Mouse (Mus musculus) forebrain, embryonic 14.5 days (tissue): Measurements from ENCODE around the gene Prrg3. TPM values are rescaled to one million over a fixed set of nuclear protein-coding genes. Genes with fewer than 3 reads are reported as not detected.
A peak's percentile ranks its signal among the peaks of the same experiment; 100 is the strongest.
"Not testable (repeated sequence)": the region's sequence is repeated elsewhere in the genome, so short reads cannot be mapped to it uniquely, and the experiment has no call there.

Source experiments
- ATAC-seq: fragments of 200-750 bp; cut with Nextera tagmentation; 2 replicates; pipeline ENCODE4 v1.8.0; 2017; ENCODE audit warnings: mild to moderate bottlenecking, moderate library complexity
- DNase-seq: peaks from one replicate; pipeline ENCODE4 v3.0.0-alpha.2; 2015; ENCODE audit warnings: low spot score
- H3K27ac ChIP-seq: fragments of 300-500 bp; sonication (generic); 2 replicates; pipeline ENCODE4 v1.5.1; 2014; ENCODE audit warnings: low read depth, mild to moderate bottlenecking, control low read depth, low read length, moderate library complexity
- H3K27me3 ChIP-seq: fragments of 300-500 bp; sonication (generic); replicated peaks from 2 replicates; pipeline ENCODE4 v1.6.1; 2014; ENCODE audit warnings: low read length, control low read depth, mixed read lengths; ENCODE audit not compliant: control insufficient read depth, insufficient read depth
- H3K36me3 ChIP-seq: fragments of 300-500 bp; sonication (generic); 2 replicates; pipeline ENCODE4 v1.6.1; 2014; ENCODE audit warnings: low read length, control low read depth; ENCODE audit not compliant: control insufficient read depth, insufficient read depth
- H3K4me1 ChIP-seq: fragments of 300-500 bp; sonication (generic); 2 replicates; pipeline ENCODE4 v1.6.1; 2014; ENCODE audit warnings: antibody characterized with exemption, low read length, control low read depth; ENCODE audit not compliant: control insufficient read depth, insufficient read depth
- H3K4me2 ChIP-seq: fragments of 300-500 bp; sonication (generic); 2 replicates; pipeline ENCODE4 v1.6.1; 2014; ENCODE audit warnings: mild to moderate bottlenecking, control low read depth, low read length
- H3K4me3 ChIP-seq: fragments of 300-500 bp; sonication (generic); 2 replicates; pipeline ENCODE4 v1.5.1; 2014; ENCODE audit warnings: low read depth, low read length, control low read depth
- H3K9ac ChIP-seq: fragments of 300-500 bp; sonication (generic); 2 replicates; pipeline ENCODE4 v1.6.1; 2014; ENCODE audit warnings: mild to moderate bottlenecking, low read length, control low read depth, moderate library complexity
- H3K9me3 ChIP-seq: fragments of 300-500 bp; sonication (generic); replicated peaks from 2 replicates; pipeline ENCODE4 v1.6.1; 2016; ENCODE audit warnings: low read length, control low read depth, mixed read lengths; ENCODE audit not compliant: control insufficient read depth
- WGBS: fragments of 180-500 bp; shearing (Covaris S2); extraction: QIAGEN DNeasy Blood & Tissue Kit; methylation state at CpG from one replicate; pipeline ENCODE4 v1.1.7; 2014; 5-methylcytosine and 5-hydroxymethylcytosine counted together
- polyA plus RNA-seq: library from polyadenylated mRNA; unstranded; fragments of >200 nt; fragmentation: Nextera tagmentation; extraction: Ambion mirVana; gene quantifications from 2 replicates; pipeline ENCODE4 v1.2.1, GENCODE M21; 2014

Prrg3 gene
- polyA plus RNA-seq, 1 experiment from 2014 or later, result 4.9 TPM

DNA sequence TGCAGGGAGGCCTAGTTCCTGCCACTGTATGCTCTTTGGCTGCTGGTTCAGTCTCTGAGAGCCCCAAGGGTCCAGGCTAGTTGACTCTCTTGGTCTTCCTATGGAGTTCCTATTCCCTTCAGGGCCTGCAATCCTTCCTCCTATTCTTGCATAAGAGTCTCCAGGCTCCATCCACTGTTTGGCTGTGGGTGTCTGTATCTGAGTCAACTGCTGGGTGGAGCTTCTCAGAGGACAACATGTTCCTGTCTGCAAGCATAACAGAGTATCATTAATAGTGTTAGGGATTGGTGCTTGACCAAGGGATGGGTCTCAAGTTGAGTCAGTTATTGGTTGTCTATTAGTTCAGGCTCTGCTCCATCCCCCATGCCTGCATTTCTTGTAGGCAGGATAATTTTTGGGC is 15.3 kb downstream of the Prrg3 start:
- not testable (repeated sequence) for H3K27me3 ChIP-seq, H3K9me3 ChIP-seq, H3K9ac ChIP-seq, DNase-seq, H3K4me3 ChIP-seq, ATAC-seq, H3K4me2 ChIP-seq, H3K27ac ChIP-seq, H3K4me1 ChIP-seq, H3K36me3 ChIP-seq

DNA sequence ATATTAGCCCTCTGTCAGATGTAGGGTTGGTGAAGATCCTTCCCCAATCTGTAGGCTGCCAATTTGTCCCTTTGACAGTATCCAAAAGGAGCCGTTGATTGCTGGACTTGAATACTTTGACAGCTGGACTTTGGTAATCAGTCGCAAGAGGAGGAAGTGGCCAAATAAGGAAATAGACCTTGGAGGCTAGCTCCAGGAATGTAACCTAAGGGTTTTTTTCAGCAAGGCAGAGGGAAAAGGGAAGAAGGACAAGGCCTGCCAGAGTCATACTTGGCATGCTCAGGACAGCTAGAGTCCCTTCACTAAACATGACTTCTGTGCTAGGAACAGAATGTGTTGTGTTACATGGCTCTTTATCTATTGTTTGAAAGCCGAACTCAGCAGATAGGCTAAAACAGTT is 18.0 kb downstream of the Prrg3 start:
- no peak for ATAC-seq
- WGBS, result 85% methylated on average over 3 of the region's 3 CpGs

GRCm38 (mm10) chrX:71981322-71981721 is 18.9 kb downstream of the Prrg3 start:
- DNase-seq (no peak), ATAC-seq (no peak)
- no peaks in the 10 kb centered on the region for H3K27me3 ChIP-seq
- H3K9ac ChIP-seq, result no peak overlapping the region
- no peaks in the 10 kb centered on the region for H3K4me1 ChIP-seq
- 78% methylated on average over 2 of the region's 2 CpGs for WGBS
- no peak overlapping the region for H3K27ac ChIP-seq
- H3K4me2 ChIP-seq, result no peak overlapping the region
- H3K4me3 ChIP-seq, result no peak overlapping the region
- H3K9me3 ChIP-seq, result no peaks in the 10 kb centered on the region
- no peaks in the 10 kb centered on the region for H3K36me3 ChIP-seq

More for the DNA sequence above, 18.0 kb downstream of the Prrg3 start:
- no peak for DNase-seq
- Histone ChIP-seq H3K36me3 (no peaks in the 10 kb centered on the region), H3K4me2 (no peak overlapping the region), H3K27me3 (no peaks in the 10 kb centered on the region), H3K4me1 (no peaks in the 10 kb centered on the region), H3K27ac (no peak overlapping the region), H3K4me3 (no peak overlapping the region), H3K9me3 (no peaks in the 10 kb centered on the region), H3K9ac (no peak overlapping the region)

DNA sequence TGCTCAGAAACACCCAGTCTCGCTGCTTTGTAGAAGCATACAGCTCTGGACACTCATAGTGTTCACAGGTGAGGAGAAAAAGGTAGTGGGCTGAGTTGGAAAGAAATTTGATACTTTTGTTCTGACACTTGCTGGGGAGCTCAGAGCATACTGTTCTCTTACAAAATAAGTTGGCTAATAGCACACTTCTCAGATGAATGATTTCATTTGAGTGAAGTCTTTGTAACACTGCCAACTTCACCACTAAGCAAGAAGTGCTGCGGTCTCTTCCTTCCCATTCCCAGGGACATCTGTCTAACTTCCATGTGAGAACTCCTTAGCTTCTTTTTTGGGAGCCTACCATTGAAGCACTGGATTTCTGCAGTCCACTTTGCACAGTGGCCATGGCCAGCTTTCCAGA is 20.8 kb downstream of the Prrg3 start:
- ATAC-seq (no peak), DNase-seq (no peak)
- Histone ChIP-seq H3K9ac (no peak overlapping the region), H3K9me3 (no peaks in the 10 kb centered on the region), H3K36me3 (no peaks in the 10 kb centered on the region), H3K4me3 (no peak overlapping the region), H3K27me3 (no peaks in the 10 kb centered on the region), H3K27ac (no peak overlapping the region), H3K4me2 (no peak overlapping the region), H3K4me1 (no peaks in the 10 kb centered on the region)
- WGBS, result 72% methylated on average over 2 of the region's 2 CpGs

DNA sequence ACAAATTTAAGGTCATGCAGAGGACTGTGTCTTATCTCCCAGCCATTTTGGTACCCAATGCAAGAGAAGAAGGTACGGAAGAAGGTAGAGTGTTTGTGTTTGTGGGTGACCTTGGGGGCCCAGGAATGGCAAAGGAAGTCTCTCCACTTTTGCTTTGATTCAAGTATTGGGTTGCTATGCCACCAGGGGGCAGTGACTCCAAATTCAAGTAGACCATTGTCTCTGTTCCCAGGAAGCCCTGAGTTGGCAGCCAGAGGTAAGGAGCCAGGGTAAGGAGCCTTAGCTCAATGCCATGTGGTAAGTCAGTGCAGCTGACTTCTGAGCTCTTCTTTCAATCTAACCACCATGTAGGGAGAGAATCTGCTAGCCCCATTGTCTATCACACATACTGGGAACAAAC is 21.4 kb downstream of the Prrg3 start:
- Histone ChIP-seq H3K9ac (no peak overlapping the region), H3K4me3 (no peak overlapping the region), H3K4me2 (no peak overlapping the region), H3K27me3 (no peaks in the 10 kb centered on the region), H3K4me1 (no peaks in the 10 kb centered on the region), H3K27ac (no peak overlapping the region), H3K9me3 (no peaks in the 10 kb centered on the region), H3K36me3 (no peaks in the 10 kb centered on the region)
- ATAC-seq, result no peak
- DNase-seq, result peak; percentile 7
- WGBS, result 78% methylated on average over 1 of the region's 1 CpGs

DNA sequence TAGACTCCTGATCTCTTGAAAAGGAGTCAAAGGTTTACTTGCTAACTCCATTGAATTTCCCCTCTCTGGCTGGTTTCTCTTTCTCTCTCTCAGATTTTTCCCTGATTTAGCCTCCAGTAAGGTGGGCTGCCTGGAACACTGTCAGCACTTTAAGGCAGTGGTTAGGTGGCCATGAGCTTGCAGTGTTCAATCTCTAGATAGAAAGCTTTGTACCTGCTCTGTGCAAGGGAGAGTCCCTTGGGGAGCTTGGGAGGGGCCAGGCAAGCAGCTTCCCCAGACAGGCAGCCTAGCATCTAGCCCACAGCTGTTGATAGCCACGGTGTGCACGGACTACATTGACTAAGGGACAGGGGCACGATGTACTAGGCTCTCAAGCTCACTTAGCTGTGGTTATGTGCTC is 29.1 kb downstream of the Prrg3 start, which contains the start of gene Cnga2:
Gene Cnga2, plus strand, starts transcription at position 301 of the 400 bp plus-strand sequence.
- no peak within 1 kb of the TSS for H3K4me3 ChIP-seq
- DNase-seq (no peak), ATAC-seq (no peak)
- H3K9ac ChIP-seq, result no peak within 1 kb of the TSS
- no peak within 1 kb of the TSS for H3K27ac ChIP-seq
- no peaks in the 10 kb centered on the region for H3K9me3 ChIP-seq
- no peaks in the 10 kb centered on the region for H3K27me3 ChIP-seq
- no peaks in the 10 kb centered on the region for H3K4me1 ChIP-seq
- WGBS, result 80% methylated on average over 3 of the region's 3 CpGs
- H3K36me3 ChIP-seq, result no peaks in the 10 kb centered on the region
- H3K4me2 ChIP-seq, result no peak within 1 kb of the TSS

DNA sequence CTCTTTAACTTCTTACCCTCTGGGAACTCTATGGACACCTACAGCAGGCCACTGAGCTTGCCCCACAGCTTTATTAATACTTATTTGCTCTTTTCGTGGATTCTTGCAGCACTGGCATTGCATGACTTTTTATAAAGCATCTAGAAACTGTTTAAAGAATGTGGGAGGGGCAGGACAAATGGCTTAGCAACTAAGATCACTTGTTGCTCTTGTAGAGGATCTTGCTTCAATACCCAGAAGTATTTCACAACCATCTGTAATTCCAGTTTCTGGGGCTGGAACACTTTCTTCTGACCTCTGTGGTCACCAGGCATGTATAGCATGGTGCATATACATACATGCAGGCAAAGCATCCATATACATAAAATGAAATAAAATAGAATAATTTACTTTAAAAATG is 33.5 kb downstream of the Prrg3 start:
- ATAC-seq, result no peak
- no peaks in the 10 kb centered on the region for H3K36me3 ChIP-seq
- no peak overlapping the region for H3K4me3 ChIP-seq
- no peak overlapping the region for H3K27ac ChIP-seq
- H3K4me1 ChIP-seq, result no peaks in the 10 kb centered on the region
- no peak overlapping the region for H3K4me2 ChIP-seq
- 50% methylated on average over 1 of the region's 1 CpGs for WGBS
- H3K27me3 ChIP-seq, result no peaks in the 10 kb centered on the region
- H3K9ac ChIP-seq, result no peak overlapping the region
- H3K9me3 ChIP-seq, result no peaks in the 10 kb centered on the region
- DNase-seq, result no peak

DNA sequence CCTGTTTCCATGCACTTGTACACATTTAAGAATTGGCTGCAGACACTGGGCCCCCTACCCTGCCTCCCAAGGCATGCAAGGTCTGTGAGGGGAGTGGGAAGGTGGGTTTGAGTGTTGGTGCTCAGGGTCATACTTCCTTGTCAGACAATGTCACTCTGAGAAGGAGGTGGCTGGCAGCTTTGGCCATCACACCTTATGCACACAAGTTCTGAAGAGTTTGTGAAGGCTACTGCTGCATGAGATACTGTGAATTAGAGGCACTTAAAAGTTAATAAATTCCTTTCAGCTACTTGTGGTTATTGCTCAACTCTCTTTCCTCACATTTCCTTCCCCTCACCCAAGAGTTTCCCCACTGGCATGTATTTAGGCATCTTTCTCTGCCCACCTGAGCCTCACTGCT is 47.5 kb downstream of the Prrg3 start:
- DNase-seq (no peak), ATAC-seq (no peak)
- Histone ChIP-seq H3K9ac (no peak overlapping the region), H3K27me3 (no peaks in the 10 kb centered on the region), H3K4me2 (no peak overlapping the region), H3K4me1 (no peaks in the 10 kb centered on the region), H3K27ac (no peak overlapping the region), H3K36me3 (no peaks in the 10 kb centered on the region), H3K9me3 (no peaks in the 10 kb centered on the region), H3K4me3 (no peak overlapping the region)

GRCm38 (mm10) chrX:72012236-72012635 is 49.8 kb downstream of the Prrg3 start:
- Histone ChIP-seq H3K4me2 (no peak overlapping the region), H3K4me3 (no peak overlapping the region), H3K27me3 (no peaks in the 10 kb centered on the region), H3K4me1 (no peaks in the 10 kb centered on the region), H3K9ac (no peak overlapping the region), H3K27ac (no peak overlapping the region), H3K36me3 (no peaks in the 10 kb centered on the region), H3K9me3 (no peaks in the 10 kb centered on the region)
- peak; percentile 5 for DNase-seq
- ATAC-seq, result no peak
- 73% methylated on average over 9 of the region's 9 CpGs for WGBS

GRCm38 (mm10) chrX:72012804-72013203 is 50.4 kb downstream of the Prrg3 start:
- Histone ChIP-seq H3K27me3 (no peaks in the 10 kb centered on the region), H3K36me3 (no peaks in the 10 kb centered on the region), H3K4me2 (no peak overlapping the region), H3K9ac (no peak overlapping the region), H3K4me1 (no peaks in the 10 kb centered on the region), H3K27ac (no peak overlapping the region), H3K4me3 (no peak overlapping the region), H3K9me3 (no peaks in the 10 kb centered on the region)
- 42% methylated on average over 3 of the region's 3 CpGs for WGBS
- DNase-seq, result peak; percentile 13
- no peak for ATAC-seq
